8 mouse cellular contexts compared by ENCODE assay signal in the genomic region with DNA sequence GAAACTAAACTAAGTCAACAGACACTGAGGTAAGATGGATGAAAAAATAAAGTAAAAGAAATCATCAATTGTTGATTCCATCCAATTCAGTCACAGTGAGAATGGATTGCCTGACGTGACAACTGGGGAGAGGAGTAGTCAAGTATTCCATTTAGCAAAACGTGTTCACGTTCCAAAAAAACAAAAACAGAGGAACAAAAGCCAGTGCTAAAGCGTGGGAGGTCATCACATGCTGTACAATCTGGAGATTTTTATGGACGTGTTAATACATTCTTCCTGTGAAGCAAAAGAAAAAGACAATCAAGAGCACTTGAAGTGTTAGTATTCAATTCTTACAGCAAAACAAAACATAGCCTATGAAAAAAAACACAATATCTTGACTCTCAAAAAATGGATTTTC.
"Had no signal": no experiment of that assay in that cellular context is flagged by ENCODE, and none has a peak within 500 bp of the region (broad histone marks: within the 10 kb centered on the region; RNA-seq: fewer than 3 reads in every experiment).

No protein-coding gene starts in this region.

- DNase-seq: kidney, adult 8-10 months; kidney, postnatal 25 days; lung, embryonic 14.5 days; lung, postnatal 10 days; right cerebral cortex, postnatal 4 days; spleen, adult 18-20 months; thymus, adult 2 months; thymus, postnatal 25 days had no signal
